Mouse (Mus musculus) hindbrain, postnatal 0 days (tissue): Measurements from ENCODE around the gene 2010315B03Rik. TPM values are rescaled to one million over a fixed set of nuclear protein-coding genes. Genes with fewer than 3 reads are reported as not detected.

ENCODE experiments used
- ATAC-seq: fragments of 200-750 bp; cut with Nextera tagmentation; 2 replicates; pipeline ENCODE4 v1.8.0; 2017; ENCODE audit warnings: mild to moderate bottlenecking, moderate TSS enrichment, moderate library complexity
- DNase-seq: peaks from one replicate; pipeline ENCODE4 v3.0.0-alpha.2; 2015; ENCODE audit warnings: low spot score
- H3K27ac ChIP-seq: fragments of 300-500 bp; sonication (generic); 2 replicates; pipeline ENCODE4 v1.5.1; 2014; ENCODE audit warnings: mild to moderate bottlenecking
- H3K27me3 ChIP-seq: fragments of 300-500 bp; sonication (generic); 2 replicates; pipeline ENCODE4 v1.6.1; 2014; ENCODE audit warnings: low read length, mixed read lengths; ENCODE audit not compliant: insufficient read depth
- H3K36me3 ChIP-seq: fragments of 300-500 bp; sonication (generic); 2 replicates; pipeline ENCODE4 v1.6.1; 2014; ENCODE audit warnings: low read length, mixed read lengths; ENCODE audit not compliant: insufficient read depth
- H3K4me1 ChIP-seq: fragments of 300-500 bp; sonication (generic); 2 replicates; pipeline ENCODE4 v1.6.1; 2014; ENCODE audit warnings: antibody characterized with exemption, low read length, mixed read lengths; ENCODE audit not compliant: insufficient read depth
- H3K4me2 ChIP-seq: fragments of 300-500 bp; sonication (generic); 2 replicates; pipeline ENCODE4 v1.6.1; 2014; ENCODE audit warnings: low read depth, mild to moderate bottlenecking, low read length, moderate library complexity, mixed read lengths
- H3K4me3 ChIP-seq: fragments of 300-500 bp; sonication (generic); 2 replicates; pipeline ENCODE4 v1.5.1; 2014; ENCODE audit warnings: low read length
- H3K9ac ChIP-seq: fragments of 300-500 bp; sonication (generic); replicated peaks from 2 replicates; pipeline ENCODE4 v1.6.1; 2014; ENCODE audit warnings: mild to moderate bottlenecking, low read length, moderate library complexity, mixed read lengths
- H3K9me3 ChIP-seq: fragments of 300-500 bp; sonication (generic); 2 replicates; pipeline ENCODE4 v1.6.1; 2016; ENCODE audit warnings: low read length, mixed read lengths
- CTCF ChIP-seq: IDR thresholded peaks from 2 replicates; pipeline ENCODE4 v1.5.1; 2016; ENCODE audit warnings: antibody characterized with exemption, control low read depth, low read depth
- WGBS: fragments of 180-500 bp; shearing (Covaris S2); extraction: QIAGEN DNeasy Blood & Tissue Kit; methylation state at CpG from one replicate; pipeline ENCODE4 v1.1.7; 2014; 5-methylcytosine and 5-hydroxymethylcytosine counted together
- polyA plus RNA-seq: library from polyadenylated mRNA; unstranded; fragments of >200 nt; fragmentation: Nextera tagmentation; extraction: Ambion mirVana; gene quantifications from 2 replicates; pipeline ENCODE4 v1.2.1, GENCODE M21; 2015
- total RNA-seq: library from RNA; depleted of rRNA; stranded (reverse); fragments of >200 nt; gene quantifications from 2 replicates; pipeline ENCODE4 v1.2.3, GENCODE M21; 2014; rRNA removed

2010315B03Rik gene
- total RNA-seq (8.3 and 8.8 TPM in 2 replicates), polyA plus RNA-seq (11.7 and 12.9 TPM in 2 replicates)

DNA sequence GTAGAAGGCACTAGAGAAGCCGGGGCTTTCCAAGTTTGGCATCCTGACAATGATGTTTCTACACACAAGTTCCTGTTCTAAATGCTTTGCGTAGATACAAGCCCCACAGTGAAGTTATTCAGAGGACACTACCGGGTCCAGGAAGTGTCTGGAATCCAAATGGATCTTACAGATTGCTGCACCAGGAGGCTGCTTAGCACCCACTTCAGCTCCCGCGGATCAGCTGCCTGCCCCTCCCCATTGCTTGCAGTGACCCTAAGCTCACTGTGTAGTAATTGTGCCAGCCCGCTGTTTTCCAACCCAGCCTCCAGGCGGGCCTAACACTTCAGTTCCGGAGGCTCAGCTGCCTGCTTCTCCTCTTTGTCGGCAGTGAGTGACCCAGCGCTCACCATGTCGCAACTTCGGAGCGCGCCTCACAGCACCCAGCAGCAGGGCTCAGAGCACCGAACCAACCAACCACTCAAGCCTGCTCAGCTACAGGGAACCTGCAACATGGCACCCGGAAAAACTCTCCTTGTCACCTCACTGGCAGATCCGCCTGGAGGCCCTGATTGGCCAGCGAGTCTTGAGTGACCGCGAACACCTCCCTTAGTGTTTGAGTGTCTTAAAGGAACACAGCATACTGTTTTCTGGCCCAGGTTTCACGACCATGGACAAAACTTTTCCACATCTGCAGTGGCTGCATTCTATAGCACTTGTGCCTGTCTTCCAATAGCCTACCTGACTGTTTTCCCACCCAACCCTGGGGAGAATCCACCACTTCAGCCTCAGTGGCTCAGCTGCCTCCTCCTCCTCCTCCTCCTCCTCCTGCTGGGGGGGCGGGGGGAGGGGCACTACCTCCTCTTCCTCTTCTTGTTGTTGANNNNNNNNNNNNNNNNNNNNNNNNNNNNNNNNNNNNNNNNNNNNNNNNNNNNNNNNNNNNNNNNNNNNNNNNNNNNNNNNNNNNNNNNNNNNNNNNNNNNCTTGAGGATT lies at the start of gene 2010315B03Rik:
Gene 2010315B03Rik, minus strand, starts transcription at position 526 of the 972 bp plus-strand sequence.
- Histone ChIP-seq H3K4me2 (peak within 1 kb of the TSS; percentile 54), H3K9me3 (no peaks in the 10 kb centered on the region), H3K9ac (peak within 1 kb of the TSS; percentile 72), H3K27me3 (no peaks in the 10 kb centered on the region), H3K4me3 (peak within 1 kb of the TSS; percentile 74), H3K36me3 (no peaks in the 10 kb centered on the region), H3K4me1 (0 out of 2 replicates have a peak, but pooled peaks cover 4% of the 10 kb centered on the region), H3K27ac (peak within 1 kb of the TSS; percentile 94)
- ATAC-seq (peak; percentile 100), DNase-seq (peak; percentile 93)
- TF ChIP-seq CTCF: 0 out of 2 replicates have a peak, but pooled peaks have one; percentile 12
- WGBS: under 1% methylated on average over 21 of the region's 22 CpGs

DNA sequence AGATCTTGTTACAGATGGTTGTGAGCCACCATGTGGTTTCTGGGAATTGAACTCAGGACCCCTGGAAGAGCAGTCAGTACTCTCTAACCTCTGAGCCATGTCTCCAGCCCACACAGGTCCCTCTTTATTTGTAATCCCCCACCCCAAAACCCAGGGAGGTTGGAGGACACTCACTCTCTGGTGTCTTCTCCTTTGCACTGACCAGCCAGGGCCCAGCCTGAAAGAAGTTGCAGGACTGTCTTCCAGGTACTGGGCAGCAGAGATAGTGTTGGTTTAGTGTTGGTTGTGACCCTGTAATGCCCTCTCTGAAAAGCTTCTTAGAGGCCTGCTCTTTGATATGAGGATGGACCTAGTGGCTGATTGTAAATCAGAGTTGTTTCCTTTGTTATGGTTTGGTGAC lies 994 bp downstream of the 2010315B03Rik start:
- Histone ChIP-seq H3K4me3 (peak overlapping the region; percentile 74), H3K9ac (peak overlapping the region; percentile 72), H3K27me3 (no peaks in the 10 kb centered on the region), H3K4me2 (peak overlapping the region; percentile 54), H3K36me3 (no peaks in the 10 kb centered on the region), H3K4me1 (0 out of 2 replicates have a peak, but pooled peaks cover 4% of the 10 kb centered on the region), H3K9me3 (no peaks in the 10 kb centered on the region), H3K27ac (peak overlapping the region; percentile 94)
- DNase-seq (no peak), ATAC-seq (no peak)
- TF ChIP-seq CTCF: no peak

DNA sequence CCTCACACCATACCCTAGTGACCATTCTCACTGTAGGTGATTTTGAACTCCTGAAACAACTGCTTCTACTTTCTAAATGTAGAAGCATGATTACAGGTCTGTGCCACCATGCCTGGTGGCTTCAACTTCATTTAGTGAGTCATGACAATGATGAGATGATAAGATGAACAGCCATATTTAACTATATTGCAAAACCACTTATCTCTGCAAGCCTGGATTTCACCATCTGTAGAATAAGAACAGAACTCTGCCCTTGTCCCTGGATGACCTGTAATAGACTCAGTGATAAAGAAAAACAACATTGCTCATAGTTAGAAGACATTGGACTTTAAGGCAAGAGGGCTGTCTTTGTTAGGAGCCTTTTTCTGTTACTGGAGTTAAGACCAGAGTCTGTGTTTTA lies 24.2 kb downstream of the 2010315B03Rik start:
- Histone ChIP-seq H3K27ac (no peak overlapping the region), H3K4me3 (no peak overlapping the region), H3K4me2 (no peak overlapping the region), H3K9ac (no peak overlapping the region), H3K36me3 (0 out of 2 replicates have a peak, but pooled peaks cover under 1% of the 10 kb centered on the region), H3K27me3 (no peaks in the 10 kb centered on the region), H3K4me1 (no peaks in the 10 kb centered on the region), H3K9me3 (peaks cover 5% of the 10 kb centered on the region)
- ATAC-seq (no peak), DNase-seq (no peak)
- no peak for TF ChIP-seq CTCF

DNA sequence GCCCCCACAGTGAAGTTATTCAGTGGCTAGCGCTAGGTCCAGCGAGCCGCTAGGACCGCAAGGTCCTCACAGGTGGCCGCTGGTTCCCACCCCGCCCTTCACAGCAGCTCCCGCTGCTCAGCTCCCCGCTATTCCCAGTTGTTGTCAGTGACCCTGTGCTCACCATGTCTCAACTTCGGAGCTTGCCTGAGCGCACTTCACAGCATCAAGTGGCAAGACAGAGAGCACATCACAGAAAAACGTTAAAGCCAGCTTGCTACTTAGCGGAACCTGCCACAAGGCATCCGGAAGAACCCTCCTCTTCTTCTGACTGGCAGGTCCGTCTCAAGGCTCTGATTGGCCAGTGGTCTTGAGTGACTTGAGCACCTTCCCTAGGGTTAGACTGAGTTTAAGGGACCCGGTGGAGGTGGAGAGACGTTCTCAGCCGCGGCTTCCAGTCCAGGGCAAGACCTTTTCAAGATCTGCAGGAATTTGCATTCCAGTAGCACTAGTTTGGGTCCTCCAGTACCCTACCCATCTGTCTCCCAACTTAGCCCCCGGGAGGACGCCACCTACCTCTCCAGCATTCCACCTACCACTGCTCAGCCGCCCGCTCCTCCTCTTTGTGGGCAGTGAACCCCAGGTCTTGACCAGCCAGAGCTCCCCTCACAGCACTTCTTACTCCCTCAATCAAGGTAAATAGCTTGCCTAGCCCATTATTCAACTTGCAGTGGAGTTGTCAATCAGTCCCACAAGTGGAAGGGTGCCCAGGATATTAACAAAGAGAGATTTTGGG lies 30.4 kb downstream of the 2010315B03Rik start:
- Histone ChIP-seq H3K9me3 (no peaks in the 10 kb centered on the region), H3K4me3 (peak overlapping the region; percentile 69), H3K27me3 (no peaks in the 10 kb centered on the region), H3K27ac (peak overlapping the region; percentile 83), H3K4me1 (no peaks in the 10 kb centered on the region), H3K36me3 (0 out of 2 replicates have a peak, but pooled peaks cover 3% of the 10 kb centered on the region), H3K9ac (peak overlapping the region; percentile 68), H3K4me2 (peak overlapping the region; percentile 64)
- under 1% methylated on average over 22 of the region's 22 CpGs for WGBS
- ATAC-seq (peak; percentile 98), DNase-seq (peak; percentile 92)
- TF ChIP-seq CTCF: peak; percentile 44; the same call in 1 of the 2 replicates

DNA sequence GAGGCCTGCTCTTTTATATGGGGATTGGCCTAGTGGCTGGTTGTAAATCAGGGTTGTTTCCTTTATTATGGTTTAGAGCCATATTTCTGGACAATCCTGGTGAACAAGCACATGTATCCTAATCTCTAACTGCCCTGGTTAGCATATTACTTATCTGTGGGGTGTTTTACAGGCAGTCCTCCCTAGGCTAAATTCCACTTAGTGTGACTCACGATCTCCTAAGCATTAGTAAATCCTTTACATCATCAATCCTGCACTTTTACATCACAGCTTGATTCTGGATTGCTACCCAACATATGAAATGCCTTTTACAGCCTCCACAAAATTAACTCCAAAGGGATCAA lies 31.1 kb downstream of the 2010315B03Rik start:
- no peaks in the 10 kb centered on the region for H3K27me3 ChIP-seq
- DNase-seq (no peak), ATAC-seq (peak; percentile 5; the same call in 1 of the 2 replicates)

More for the DNA sequence above, 31.1 kb downstream of the 2010315B03Rik start:
- peak overlapping the region; percentile 64 for H3K4me2 ChIP-seq
- H3K36me3 ChIP-seq: 0 out of 2 replicates have a peak, but pooled peaks cover 3% of the 10 kb centered on the region
- 8% methylated on average over 1 of the region's 1 CpGs for WGBS
- no peaks in the 10 kb centered on the region for H3K4me1 ChIP-seq
- peak overlapping the region; percentile 68 for H3K9ac ChIP-seq
- H3K9me3 ChIP-seq: no peaks in the 10 kb centered on the region
- TF ChIP-seq CTCF: no peak
- H3K27ac ChIP-seq: peak overlapping the region; percentile 83
- H3K4me3 ChIP-seq: peak overlapping the region; percentile 69
